Mouse (Mus musculus) MEL (cell line): Measurements from ENCODE around the gene Fmod. TPM values are rescaled to one million over a fixed set of nuclear protein-coding genes. Genes with fewer than 3 reads are reported as not detected.

ENCODE experiments used
- DNase-seq: peaks from one replicate; pipeline ENCODE4 v3.0.0; 2011; ENCODE audit warnings: low read depth, low spot score
- H3K27ac ChIP-seq: 2 replicates; pipeline ENCODE4 v1.5.1; 2012; ENCODE audit warnings: low read depth, mild to moderate bottlenecking, control low read depth, low read length, moderate library complexity; ENCODE audit not compliant: control insufficient read depth
- H3K27me3 ChIP-seq, 2 experiments: fragments of 150-350 bp in 1 of 2; sonication (generic) in 1 of 2; 2 replicates each; pipeline ENCODE4 v1.6.1; 2012; ENCODE audit warnings: low read length in 2 of 2, mild to moderate bottlenecking in 2 of 2, improper control_type of control experiment in 1 of 2, moderate library complexity in 1 of 2; ENCODE audit not compliant: insufficient read depth in 2 of 2, control insufficient read depth in 1 of 2
- H3K36me3 ChIP-seq, 2 experiments: 2 replicates each; pipeline ENCODE4 v1.6.1; 2012 to 2014; ENCODE audit warnings: low read length in 2 of 2, improper control_type of control experiment in 1 of 2, inconsistent platforms in 1 of 2, mild to moderate bottlenecking in 1 of 2; ENCODE audit not compliant: insufficient read depth in 2 of 2, control insufficient read depth in 1 of 2
- H3K4me1 ChIP-seq, 2 experiments: fragments of 150-350 bp in 1 of 2; sonication (generic) in 1 of 2; 2 replicates each; pipeline ENCODE4 v1.6.1; 2012; ENCODE audit warnings: low read length in 2 of 2, improper control_type of control experiment in 1 of 2, mild to moderate bottlenecking in 1 of 2; ENCODE audit not compliant: insufficient read depth in 2 of 2, control insufficient read depth in 1 of 2
- H3K4me3 ChIP-seq, 2 experiments: fragments of 150-350 bp in 1 of 2; sonication (generic) in 1 of 2; 2 replicates each; pipeline ENCODE4 v1.5.1; 2012; ENCODE audit warnings: low read depth in 2 of 2, low read length in 2 of 2, mild to moderate bottlenecking in 2 of 2, moderate library complexity in 2 of 2, control low read depth in 1 of 2, improper control_type of control experiment in 1 of 2; ENCODE audit not compliant: control insufficient read depth in 1 of 2, insufficient read depth in 1 of 2
- H3K79me2 ChIP-seq: 2 replicates; pipeline ENCODE4 v1.6.1; 2012; ENCODE audit warnings: mild to moderate bottlenecking, low read length, moderate library complexity; ENCODE audit not compliant: control insufficient read depth, poor library complexity, insufficient read depth
- H3K9ac ChIP-seq: 2 replicates; pipeline ENCODE4 v1.6.1; 2012; ENCODE audit warnings: low read depth, mild to moderate bottlenecking, control low read depth, low read length, moderate library complexity; ENCODE audit not compliant: control insufficient read depth, poor library complexity, severe bottlenecking
- H3K9me3 ChIP-seq: fragments of 150-350 bp; sonication (generic); replicated peaks from 2 replicates; pipeline ENCODE4 v1.6.1; 2012; ENCODE audit warnings: mild to moderate bottlenecking, low read length, improper control_type of control experiment, moderate library complexity; ENCODE audit not compliant: insufficient read depth
- CTCF ChIP-seq, 3 experiments: IDR thresholded peaks in 2 of 3; conservative IDR thresholded peaks in 1 of 3; 2 replicates each; pipeline ENCODE4 v1.5.1; 2011 to 2012; ENCODE audit warnings: low read length in 3 of 3, low read depth in 2 of 3, mild to moderate bottlenecking in 2 of 3, improper control_type of control experiment in 1 of 3, inconsistent platforms in 1 of 3, mixed read lengths in 1 of 3, moderate library complexity in 1 of 3; ENCODE audit not compliant: control insufficient read depth in 1 of 3, insufficient read depth in 1 of 3, poor library complexity in 1 of 3, severe bottlenecking in 1 of 3
- ELF1 ChIP-seq: IDR thresholded peaks from 2 replicates; pipeline ENCODE4 v1.6.1; 2014; ENCODE audit warnings: low read depth, mild to moderate bottlenecking, inconsistent platforms, low read length, improper control_type of control experiment, moderate library complexity
- ETS1 ChIP-seq: IDR thresholded peaks from 2 replicates; pipeline ENCODE4 v1.6.1; 2012; ENCODE audit warnings: low read depth, mild to moderate bottlenecking, inconsistent platforms, low read length, improper control_type of control experiment, moderate library complexity
- HCFC1 ChIP-seq: IDR thresholded peaks from 2 replicates; pipeline ENCODE4 v1.6.1; 2012; ENCODE audit warnings: low read depth, mild to moderate bottlenecking, inconsistent platforms, low read length, improper control_type of control experiment, moderate library complexity
- KAT2A ChIP-seq: conservative IDR thresholded peaks from 2 replicates; pipeline ENCODE4 v1.6.1; 2012; ENCODE audit warnings: low read depth, low read length, improper control_type of control experiment, inconsistent platforms
- MAFK ChIP-seq: IDR thresholded peaks from 2 replicates; pipeline ENCODE4 v1.6.1; 2011; ENCODE audit warnings: low read depth, mild to moderate bottlenecking, low read length, improper control_type of control experiment, borderline replicate concordance
- MAX ChIP-seq: IDR thresholded peaks from 2 replicates; pipeline ENCODE4 v1.6.1; 2011; ENCODE audit warnings: low read length, improper control_type of control experiment
- MEF2A ChIP-seq: IDR thresholded peaks from 2 replicates; pipeline ENCODE4 v1.6.1; 2014; ENCODE audit warnings: low read depth, mild to moderate bottlenecking, inconsistent platforms, low read length, improper control_type of control experiment; ENCODE audit not compliant: poor library complexity, insufficient replicate concordance, severe bottlenecking; ENCODE audit errors: extremely low read depth
- MXI1 ChIP-seq: IDR thresholded peaks from 2 replicates; pipeline ENCODE4 v1.6.1; 2011; ENCODE audit warnings: mild to moderate bottlenecking, low read depth, low read length, improper control_type of control experiment
- MYB ChIP-seq: IDR thresholded peaks from 2 replicates; pipeline ENCODE4 v1.6.1; 2011; ENCODE audit warnings: mild to moderate bottlenecking, low read depth, low read length, improper control_type of control experiment
- MYC ChIP-seq: IDR thresholded peaks from 2 replicates; pipeline ENCODE4 v1.6.1; 2011; ENCODE audit warnings: low read depth, mild to moderate bottlenecking, low read length, improper control_type of control experiment, moderate library complexity
- NRF1 ChIP-seq: IDR thresholded peaks from 2 replicates; pipeline ENCODE4 v1.6.1; 2014; ENCODE audit warnings: low read depth, mild to moderate bottlenecking, inconsistent platforms, low read length, improper control_type of control experiment, moderate library complexity; ENCODE audit not compliant: poor library complexity, insufficient read depth, severe bottlenecking
- POLR2AphosphoS2 ChIP-seq: IDR thresholded peaks from 2 replicates; pipeline ENCODE4 v1.6.1; 2011; ENCODE audit warnings: low read length, improper control_type of control experiment
- POLR2AphosphoS5 ChIP-seq: IDR thresholded peaks from 2 replicates; pipeline ENCODE4 v1.6.1; 2012; ENCODE audit warnings: low read depth, borderline replicate concordance, mild to moderate bottlenecking, inconsistent platforms, low read length, moderate library complexity, mixed read lengths
- RAD21 ChIP-seq: IDR thresholded peaks from 2 replicates; pipeline ENCODE4 v1.6.1; 2011; ENCODE audit warnings: mild to moderate bottlenecking, low read depth, low read length, improper control_type of control experiment
- RCOR1 ChIP-seq: IDR thresholded peaks from 2 replicates; pipeline ENCODE4 v1.6.1; 2012; ENCODE audit warnings: low read depth, mild to moderate bottlenecking, inconsistent platforms, low read length, improper control_type of control experiment
- SIN3A ChIP-seq: IDR thresholded peaks from 2 replicates; pipeline ENCODE4 v1.6.1; 2012; ENCODE audit warnings: low read length, improper control_type of control experiment, inconsistent platforms
- SMC3 ChIP-seq: IDR thresholded peaks from 2 replicates; pipeline ENCODE4 v1.6.1; 2011; ENCODE audit warnings: low read depth, low read length, improper control_type of control experiment
- TAL1 ChIP-seq: IDR thresholded peaks from 2 replicates; pipeline ENCODE4 v1.6.1; 2012; ENCODE audit warnings: mild to moderate bottlenecking, inconsistent platforms, low read length, moderate library complexity, mixed read lengths
- TCF12 ChIP-seq: IDR thresholded peaks from 2 replicates; pipeline ENCODE4 v1.6.1; 2014; ENCODE audit warnings: low read depth, mild to moderate bottlenecking, inconsistent platforms, low read length, improper control_type of control experiment, moderate library complexity
- UBTF ChIP-seq: IDR thresholded peaks from 2 replicates; pipeline ENCODE4 v1.6.1; 2012; ENCODE audit warnings: low read depth, mild to moderate bottlenecking, inconsistent platforms, low read length, improper control_type of control experiment, moderate library complexity, borderline replicate concordance; ENCODE audit not compliant: insufficient read depth
- USF1 ChIP-seq: IDR thresholded peaks from 2 replicates; pipeline ENCODE4 v1.6.1; 2014; ENCODE audit warnings: low read depth, mild to moderate bottlenecking, inconsistent platforms, low read length, improper control_type of control experiment, moderate library complexity
- ZC3H11A ChIP-seq: IDR thresholded peaks from 2 replicates; pipeline ENCODE4 v1.6.1; 2012; ENCODE audit warnings: low read depth, mild to moderate bottlenecking, inconsistent platforms, low read length, improper control_type of control experiment
- ZKSCAN1 ChIP-seq: IDR thresholded peaks from 2 replicates; pipeline ENCODE4 v1.6.1; 2012; ENCODE audit warnings: low read depth, mild to moderate bottlenecking, inconsistent platforms, low read length, improper control_type of control experiment, moderate library complexity
- ZMIZ1 ChIP-seq: IDR thresholded peaks from 2 replicates; pipeline ENCODE4 v1.6.1; 2012; ENCODE audit warnings: low read depth, mild to moderate bottlenecking, inconsistent platforms, low read length, improper control_type of control experiment, moderate library complexity
- polyA plus RNA-seq, 2 experiments: library from polyadenylated mRNA; stranded (reverse) in 1 of 2; unstranded in 1 of 2; fragments of >175 nt in 1 of 2; fragments of >200 nt in 1 of 2; gene quantifications; 2 replicates each; pipeline versions ENCODE4 v1.2.1 to v1.2.4; 2012; ENCODE audit warnings: low replicate concordance in 2 of 2, low read depth in 1 of 2; ENCODE audit not compliant: insufficient read length in 2 of 2, insufficient read depth in 1 of 2, missing spikeins in 1 of 2
- total RNA-seq: library from RNA; depleted of rRNA; stranded (reverse); fragments of 300-350 nt; gene quantifications from 2 replicates; pipeline ENCODE4 v1.2.3, GENCODE M21; 2012

Fmod gene
- total and polyA plus RNA-seq, 3 experiments = not detected

- DNase-seq = peak; percentile 30
- no peak overlapping the region for H3K4me3 ChIP-seq
- no peaks in the 10 kb centered on the region for H3K9me3 ChIP-seq
- no peaks in the 10 kb centered on the region for H3K4me1 ChIP-seq
- TF ChIP-seq MYB = no peak
- no peak for TF ChIP-seq MEF2A
- TF ChIP-seq HCFC1 = no peak
- no peak for TF ChIP-seq TCF12
- TF ChIP-seq RCOR1 = no peak
- peak; percentile 45; the same call in 1 of the 2 replicates for TF ChIP-seq ZC3H11A
- no peak for TF ChIP-seq MXI1
- TF ChIP-seq MAX = no peak
- TF ChIP-seq POLR2AphosphoS5 = no peak
- TF ChIP-seq USF1 = no peak
- no peak for TF ChIP-seq NRF1
- no peak for TF ChIP-seq ZMIZ1
- no peak for TF ChIP-seq ETS1
- TF ChIP-seq ELF1 = no peak
- TF ChIP-seq ZKSCAN1 = no peak
- TF ChIP-seq SIN3A = no peak
- TF ChIP-seq SMC3 = peak; percentile 58
- TF ChIP-seq CTCF (IDR thresholded peaks at IDR 0.05 in 2 of 3, conservative IDR thresholded peaks at IDR 0.05 in 1 of 3; ENCODE audit: control insufficient read depth in 1 of 3, insufficient read depth in 1 of 3, low read depth in 2 of 3, low read length in 3 of 3, poor library complexity in 1 of 3, severe bottlenecking in 1 of 3) = peak; percentile 64 to 72 (median 66)
- no peak for TF ChIP-seq UBTF
- TF ChIP-seq KAT2A = no peak
- TF ChIP-seq TAL1 = no peak
- no peak for TF ChIP-seq MAFK
- no peak for TF ChIP-seq POLR2AphosphoS2
- TF ChIP-seq MYC = no peak
- peak; percentile 55 for TF ChIP-seq RAD21
- no peak overlapping the region for H3K9ac ChIP-seq
- peaks cover 6 to 10% of the 10 kb centered on the region in 2 experiments for H3K27me3 ChIP-seq
- H3K36me3 ChIP-seq = no peaks in the 10 kb centered on the region
- H3K27ac ChIP-seq = no peak overlapping the region
- no peaks in the 10 kb centered on the region for H3K79me2 ChIP-seq
Measured at GRCm38 (mm10) chr1:134036492-134036891, 562 bp upstream of the Fmod start.
